16 mouse cellular contexts compared by ENCODE assay signal in genomic region chr15:25415958-25416357, GRCm38 (mm10). TPM values are rescaled to one million over a fixed set of nuclear protein-coding genes. Genes with fewer than 3 reads are reported as not detected.
DNase-seq lines count a peak whose midpoint lies in the region; ATAC-seq and TF ChIP-seq lines count a peak whose summit lies in the region.
"Had no signal": no experiment of that assay in that cellular context is flagged by ENCODE, and none has a peak within 500 bp of the region (broad histone marks: within the 10 kb centered on the region; RNA-seq: fewer than 3 reads in every experiment).

No protein-coding gene starts in this region.

- peak overlapping the region; percentile 100 for H3K9ac ChIP-seq in hindbrain, embryonic 14.5 days
- peak overlapping the region; percentile 100 for H3K9ac ChIP-seq in midbrain, postnatal 0 days (replicated peaks; ENCODE audit: low read length, poor library complexity, severe bottlenecking)
- H3K9ac ChIP-seq in liver, embryonic 11.5 days (ENCODE audit: low read depth, low read length), result no peak overlapping the region
- H3K9ac ChIP-seq: embryonic facial prominence, embryonic 15.5 days; liver, embryonic 13.5 days had no signal

- no peaks in the 10 kb centered on the region for H3K27me3 ChIP-seq in forebrain, embryonic 10.5 days (ENCODE audit: poor library complexity, severe bottlenecking)
- no peaks in the 10 kb centered on the region for H3K27me3 ChIP-seq in hindbrain, embryonic 14.5 days (ENCODE audit: control insufficient read depth, insufficient read depth, low read length)
- no peaks in the 10 kb centered on the region for H3K27me3 ChIP-seq in midbrain, postnatal 0 days (ENCODE audit: insufficient read depth, low read length)
- H3K27me3 ChIP-seq in liver, embryonic 11.5 days (replicated peaks; ENCODE audit: control insufficient read depth, insufficient read depth, low read length), result peaks cover 32% of the 10 kb centered on the region
- H3K27me3 ChIP-seq: embryonic facial prominence, embryonic 15.5 days had no signal

- TF ChIP-seq CTCF in midbrain, postnatal 0 days (IDR thresholded peaks at IDR 0.05), result no peak

- no peaks in the 10 kb centered on the region for H3K9me3 ChIP-seq in forebrain, embryonic 10.5 days
- no peaks in the 10 kb centered on the region for H3K9me3 ChIP-seq in hindbrain, embryonic 14.5 days (ENCODE audit: control insufficient read depth, low read length)
- H3K9me3 ChIP-seq in midbrain, postnatal 0 days (ENCODE audit: low read length), result no peaks in the 10 kb centered on the region
- H3K9me3 ChIP-seq in liver, embryonic 11.5 days (ENCODE audit: control insufficient read depth, low read length), result no peaks in the 10 kb centered on the region
- H3K9me3 ChIP-seq: embryonic facial prominence, embryonic 15.5 days; liver, embryonic 13.5 days had no signal

- peak overlapping the region; percentile 12; the same call in 1 of the 2 replicates for H3K4me3 ChIP-seq in forebrain, embryonic 10.5 days
- H3K4me3 ChIP-seq in hindbrain, embryonic 14.5 days (replicated peaks; ENCODE audit: low read length), result peak overlapping the region; percentile 100
- peak overlapping the region; percentile 99 for H3K4me3 ChIP-seq in midbrain, postnatal 0 days (ENCODE audit: low read depth, low read length)
- H3K4me3 ChIP-seq in liver, embryonic 11.5 days (ENCODE audit: low read depth, low read length), result no peak overlapping the region
- H3K4me3 ChIP-seq: embryonic facial prominence, embryonic 15.5 days; gastrocnemius, adult 2 months; liver, embryonic 13.5 days had no signal

- peak; percentile 64 for DNase-seq in embryo, embryonic 10.5 days (ENCODE audit: low spot score)
- no peak for DNase-seq in embryo, embryonic 9.5 days (ENCODE audit: extremely low spot score)
- DNase-seq in forebrain, embryonic 10.5 days (ENCODE audit: extremely low spot score, low spot score), result no peak
- DNase-seq in hindbrain, embryonic 14.5 days (ENCODE audit: low spot score), result peak; percentile 87
- DNase-seq in midbrain, postnatal 0 days (ENCODE audit: low spot score), result peak; percentile 88
- DNase-seq in heart, adult 11 months, result no peak
- DNase-seq in liver, embryonic 11.5 days (ENCODE audit: low spot score), result no peak
- DNase-seq in frontal cortex, postnatal 25 days (ENCODE audit: low spot score in 2 of 2), result no peak
- DNase-seq: adrenal gland, postnatal 25 days; cerebellum, adult 11-12 months; gastrocnemius, adult 2 months; kidney, postnatal 14 days; liver, embryonic 13.5 days; lung, postnatal 4 days had no signal

- peaks cover 45% of the 10 kb centered on the region for H3K4me1 ChIP-seq in forebrain, embryonic 10.5 days
- peaks cover 18% of the 10 kb centered on the region; the same call in 1 of the 2 replicates for H3K4me1 ChIP-seq in hindbrain, embryonic 14.5 days (replicated peaks; ENCODE audit: control insufficient read depth, insufficient read depth, low read length)
- peaks cover 4% of the 10 kb centered on the region; the same call in 1 of the 2 replicates for H3K4me1 ChIP-seq in midbrain, postnatal 0 days (ENCODE audit: insufficient read depth, low read length)
- peaks cover 3% of the 10 kb centered on the region for H3K4me1 ChIP-seq in liver, embryonic 11.5 days (replicated peaks; ENCODE audit: control insufficient read depth, insufficient read depth, low read length)

- ATAC-seq in hindbrain, embryonic 14.5 days (ENCODE audit: low FRiP score), result no peak
- no peak for ATAC-seq in midbrain, postnatal 0 days (ENCODE audit: low FRiP score)
- ATAC-seq in liver, embryonic 11.5 days (replicated peaks; ENCODE audit: low FRiP score), result no peak

- H3K4me2 ChIP-seq in hindbrain, embryonic 14.5 days (replicated peaks), result peak overlapping the region; percentile 70
- H3K4me2 ChIP-seq in midbrain, postnatal 0 days (ENCODE audit: low read depth, low read length, poor library complexity, severe bottlenecking), result peak overlapping the region; percentile 64
- no peak overlapping the region for H3K4me2 ChIP-seq in liver, embryonic 11.5 days
- H3K4me2 ChIP-seq: heart, embryonic 11.5 days; liver, embryonic 13.5 days had no signal

- WGBS in forebrain, embryonic 10.5 days, result 66% methylated on average over 4 of the region's 4 CpGs
- 32% methylated on average over 4 of the region's 4 CpGs for WGBS in hindbrain, embryonic 14.5 days
- 18% methylated on average over 4 of the region's 4 CpGs for WGBS in midbrain, postnatal 0 days
- 70% methylated on average over 4 of the region's 4 CpGs for WGBS in liver, embryonic 11.5 days

- H3K36me3 ChIP-seq in forebrain, embryonic 10.5 days (replicated peaks), result no peaks in the 10 kb centered on the region
- no peaks in the 10 kb centered on the region for H3K36me3 ChIP-seq in hindbrain, embryonic 14.5 days (replicated peaks; ENCODE audit: control insufficient read depth, insufficient read depth)
- no peaks in the 10 kb centered on the region for H3K36me3 ChIP-seq in midbrain, postnatal 0 days (ENCODE audit: insufficient read depth, low read length)
- H3K36me3 ChIP-seq in liver, embryonic 11.5 days (ENCODE audit: control insufficient read depth, insufficient read depth, low read length), result no peaks in the 10 kb centered on the region
- H3K36me3 ChIP-seq: embryonic facial prominence, embryonic 15.5 days; liver, embryonic 13.5 days had no signal

- no peak overlapping the region; the same call in 1 of the 2 replicates for H3K27ac ChIP-seq in forebrain, embryonic 10.5 days
- peak overlapping the region; percentile 100 for H3K27ac ChIP-seq in hindbrain, embryonic 14.5 days
- H3K27ac ChIP-seq in midbrain, postnatal 0 days (ENCODE audit: low read depth, low read length), result peak overlapping the region; percentile 100
- no peak overlapping the region for H3K27ac ChIP-seq in liver, embryonic 11.5 days (ENCODE audit: low read depth, low read length)
- H3K27ac ChIP-seq: embryonic facial prominence, embryonic 15.5 days; gastrocnemius, adult 2 months; liver, embryonic 13.5 days had no signal

RNA-seq across cellular contexts. Expression of gene Basp1, which starts 2.4 kb away (rescaled TPM):
- 30.6 and 35.0 TPM in 2 replicates for polyA plus RNA-seq in forebrain, embryonic 10.5 days (2016; fragmentation: Nextera tagmentation; extraction: Ambion mirVana)
- 262 and 283 TPM in 2 replicates for polyA plus RNA-seq in hindbrain, embryonic 14.5 days (2014; fragmentation: Nextera tagmentation; extraction: Ambion mirVana)
- total RNA-seq in midbrain, postnatal 0 days (2014; rRNA removed), result 1,178 and 1,429 TPM in 2 replicates
- 480 and 547 TPM in 2 replicates for polyA plus RNA-seq in midbrain, postnatal 0 days (2015; fragmentation: Nextera tagmentation; extraction: Ambion mirVana)
- 12.8 and 13.2 TPM in 2 replicates for polyA plus RNA-seq in liver, embryonic 11.5 days (2014; fragmentation: Nextera tagmentation; extraction: Ambion mirVana)

Comparison
In these comparisons a context has a peak if more than half of its experiments do, and no peak if none do; other contexts are left out.
1. DNase-seq: peak in embryo, embryonic 10.5 days (single experiment), hindbrain, embryonic 14.5 days (single experiment) and midbrain, postnatal 0 days (single experiment); none in embryo, embryonic 9.5 days (single experiment), forebrain, embryonic 10.5 days (single experiment), heart, adult 11 months (single experiment), liver, embryonic 11.5 days (single experiment) and frontal cortex, postnatal 25 days (0 of 2).
2. H3K27ac ChIP-seq: peak in hindbrain, embryonic 14.5 days (single experiment) and midbrain, postnatal 0 days (single experiment); none in forebrain, embryonic 10.5 days (single experiment) and liver, embryonic 11.5 days (single experiment).